Mouse (Mus musculus) bone marrow, adult 2 months (tissue): Measurements from ENCODE around the gene Saa2.

Experiments
- CTCF ChIP-seq: fragments of 200-500 bp; IDR thresholded peaks from 2 replicates; pipeline ENCODE4 v1.5.1; 2011; ENCODE audit warnings: low read length, control low read depth; ENCODE audit not compliant: control insufficient read depth, insufficient read depth
- POLR2A ChIP-seq: fragments of 200-500 bp; IDR thresholded peaks from 2 replicates; pipeline ENCODE4 v1.6.1; 2011; ENCODE audit warnings: low read depth, mild to moderate bottlenecking, control low read depth, low read length, borderline replicate concordance; ENCODE audit not compliant: control insufficient read depth

DNA sequence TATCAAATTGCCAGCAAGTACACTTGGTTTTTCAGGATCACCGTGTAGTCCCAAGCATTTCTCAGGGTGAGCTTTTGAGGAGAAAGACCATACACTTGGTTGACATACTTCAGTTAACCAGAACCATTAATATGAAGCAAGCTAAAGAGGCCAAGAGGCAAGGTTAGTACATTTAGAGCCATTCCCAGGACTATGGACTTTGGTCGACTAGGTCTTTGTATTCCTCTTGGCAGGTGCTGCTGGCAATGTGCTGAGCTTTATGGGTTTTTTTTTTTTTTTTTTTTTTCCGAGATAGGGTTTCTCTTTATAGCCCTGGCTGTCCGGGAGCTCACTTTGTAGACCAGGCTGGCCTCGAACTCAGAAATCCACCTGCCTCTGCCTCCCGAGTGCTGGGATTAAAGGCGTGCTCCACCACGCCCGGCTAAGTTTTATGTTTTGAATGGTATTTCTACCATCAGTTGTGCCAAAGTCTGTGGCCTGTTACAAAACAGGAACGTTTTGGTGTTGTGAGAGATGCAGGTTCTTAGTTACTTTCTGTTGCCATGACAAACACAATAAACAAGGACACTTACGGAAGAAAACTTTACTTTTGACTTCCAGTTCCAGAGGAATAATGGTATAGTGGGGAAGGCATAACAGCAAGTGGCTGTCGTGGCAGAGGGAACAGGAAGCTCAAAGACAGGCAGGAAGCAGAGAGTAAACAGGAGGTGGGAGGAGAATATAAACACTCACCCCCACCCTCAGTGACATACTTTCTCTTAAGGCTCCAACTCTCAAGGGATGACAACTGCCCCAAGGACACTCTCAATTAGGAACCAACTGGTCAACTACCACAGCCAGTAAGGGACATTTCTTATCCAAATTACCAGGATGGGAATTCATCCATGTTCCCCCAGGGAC is 12.8 kb upstream of the Saa2 start:
- TF ChIP-seq CTCF, result no peak
- TF ChIP-seq POLR2A, result no peak
